Mouse (Mus musculus): Measurements from ENCODE around the gene Fam3b.

The Fam3b gene

GRCm38 (mm10) chr16:97499450-97499849 lies 15.2 kb downstream of the Fam3b start:
- in situ Hi-C loops (cut with MboI; ENCODE audit: low pct_unique_long_range_greater_than_20kb in 1 of 2, low sequenced_read_pairs in 2 of 2, unreplicated experiment in 1 of 2): no loop called here

GRCm38 (mm10) chr16:97498139-97498538 lies 16.5 kb downstream of the Fam3b start:
- in situ Hi-C loops (cut with MboI; ENCODE audit: low pct_unique_long_range_greater_than_20kb in 1 of 2, low sequenced_read_pairs in 2 of 2, unreplicated experiment in 1 of 2): no loop called here

GRCm38 (mm10) chr16:97497682-97498081 lies 16.9 kb downstream of the Fam3b start:
- in situ Hi-C loops (cut with MboI; ENCODE audit: low pct_unique_long_range_greater_than_20kb in 1 of 2, low sequenced_read_pairs in 2 of 2, unreplicated experiment in 1 of 2): no loop called here

GRCm38 (mm10) chr16:97496026-97496425 lies 18.6 kb downstream of the Fam3b start:
- in situ Hi-C loops (cut with MboI; ENCODE audit: low pct_unique_long_range_greater_than_20kb in 1 of 2, low sequenced_read_pairs in 2 of 2, unreplicated experiment in 1 of 2): no loop called here

GRCm38 (mm10) chr16:97492369-97492768 lies 22.2 kb downstream of the Fam3b start:
- in situ Hi-C loops (cut with MboI; ENCODE audit: low pct_unique_long_range_greater_than_20kb in 1 of 2, low sequenced_read_pairs in 2 of 2, unreplicated experiment in 1 of 2): no loop called here

GRCm38 (mm10) chr16:97478655-97479054 lies 36.0 kb downstream of the Fam3b start:
- in situ Hi-C loops (cut with MboI; ENCODE audit: low pct_unique_long_range_greater_than_20kb in 1 of 2, low sequenced_read_pairs in 2 of 2, unreplicated experiment in 1 of 2): no loop called here

- in situ Hi-C loops (cut with MboI; ENCODE audit: low pct_unique_long_range_greater_than_20kb in 1 of 2, low sequenced_read_pairs in 2 of 2, unreplicated experiment in 1 of 2): no loop called here
Observed at GRCm38 (mm10) chr16:97476524-97476923, 38.1 kb downstream of the Fam3b start.

- in situ Hi-C loops (cut with MboI; ENCODE audit: low pct_unique_long_range_greater_than_20kb in 1 of 2, low sequenced_read_pairs in 2 of 2, unreplicated experiment in 1 of 2): no loop called here
Observed at GRCm38 (mm10) chr16:97475581-97475980, 39.0 kb downstream of the Fam3b start.

GRCm38 (mm10) chr16:97474671-97475070 lies 39.9 kb downstream of the Fam3b start:
- in situ Hi-C loops (cut with MboI; ENCODE audit: low pct_unique_long_range_greater_than_20kb in 1 of 2, low sequenced_read_pairs in 2 of 2, unreplicated experiment in 1 of 2): no loop called here

GRCm38 (mm10) chr16:97467993-97468791 lies 46.4 kb downstream of the Fam3b start:
- in situ Hi-C loops (cut with MboI; ENCODE audit: low pct_unique_long_range_greater_than_20kb in 1 of 2, low sequenced_read_pairs in 2 of 2, unreplicated experiment in 1 of 2): no loop called here

- in situ Hi-C loops (cut with MboI; ENCODE audit: low pct_unique_long_range_greater_than_20kb in 1 of 2, low sequenced_read_pairs in 2 of 2, unreplicated experiment in 1 of 2): no loop called here
Observed at GRCm38 (mm10) chr16:97467472-97467871, 47.1 kb downstream of the Fam3b start.

- in situ Hi-C loops (cut with MboI; ENCODE audit: low pct_unique_long_range_greater_than_20kb in 1 of 2, low sequenced_read_pairs in 2 of 2, unreplicated experiment in 1 of 2): no loop called here
Observed at GRCm38 (mm10) chr16:97466182-97466957, 48.2 kb downstream of the Fam3b start.

GRCm38 (mm10) chr16:97462481-97463181 lies 52.0 kb downstream of the Fam3b start, which contains the start of gene Mx1:
TSS of gene Mx1 (minus strand) at chr16:97462907.
- in situ Hi-C loops (cut with MboI; ENCODE audit: low pct_unique_long_range_greater_than_20kb in 1 of 2, low sequenced_read_pairs in 2 of 2, unreplicated experiment in 1 of 2): no loop called here

GRCm38 (mm10) chr16:97461271-97461670 lies 53.3 kb downstream of the Fam3b start:
- in situ Hi-C loops (cut with MboI; ENCODE audit: low pct_unique_long_range_greater_than_20kb in 1 of 2, low sequenced_read_pairs in 2 of 2, unreplicated experiment in 1 of 2): no loop called here

- in situ Hi-C loops (cut with MboI; ENCODE audit: low pct_unique_long_range_greater_than_20kb in 1 of 2, low sequenced_read_pairs in 2 of 2, unreplicated experiment in 1 of 2): no loop called here
Observed at GRCm38 (mm10) chr16:97459831-97460230, 54.8 kb downstream of the Fam3b start.

- in situ Hi-C loops (cut with MboI; ENCODE audit: low pct_unique_long_range_greater_than_20kb in 1 of 2, low sequenced_read_pairs in 2 of 2, unreplicated experiment in 1 of 2): no loop called here
Observed at GRCm38 (mm10) chr16:97447386-97447785, 67.2 kb downstream of the Fam3b start.

- in situ Hi-C loops (cut with MboI; ENCODE audit: low pct_unique_long_range_greater_than_20kb in 1 of 2, low sequenced_read_pairs in 2 of 2, unreplicated experiment in 1 of 2): no loop called here
Observed at GRCm38 (mm10) chr16:97443670-97444263, 70.8 kb downstream of the Fam3b start.

GRCm38 (mm10) chr16:97441967-97442366 lies 72.6 kb downstream of the Fam3b start:
- in situ Hi-C loops (cut with MboI; ENCODE audit: low pct_unique_long_range_greater_than_20kb in 1 of 2, low sequenced_read_pairs in 2 of 2, unreplicated experiment in 1 of 2): no loop called here

GRCm38 (mm10) chr16:97438191-97438590 lies 76.4 kb downstream of the Fam3b start:
- in situ Hi-C loops (cut with MboI; ENCODE audit: low pct_unique_long_range_greater_than_20kb in 1 of 2, low sequenced_read_pairs in 2 of 2, unreplicated experiment in 1 of 2): no loop called here

Measured in mouse embryonic stem cell (cell line).